Mouse (Mus musculus) left cerebral cortex, adult 2 months (tissue): ENCODE results near the gene Tpm1. TPM values are rescaled to one million over a fixed set of nuclear protein-coding genes. Genes with fewer than 3 reads are reported as not detected.

Source experiments
- DNase-seq, 2 experiments: peaks; one replicate each; pipeline ENCODE4 v3.0.0; 2021 to 2022; ENCODE audit warnings: low spot score in 2 of 2, mixed read lengths in 1 of 2; ENCODE audit errors: extremely low spot score in 1 of 2
- H3K27ac ChIP-seq: fragments of 200-600 bp; 2 replicates; pipeline ENCODE4 v1.8.1; 2022
- H3K4me3 ChIP-seq: fragments of 200-600 bp; 2 replicates; pipeline ENCODE4 v1.8.1; 2022
- CTCF ChIP-seq: fragments of 200-600 bp; IDR thresholded peaks from 2 replicates; pipeline ENCODE4 v1.8.1; 2022; ENCODE audit warnings: antibody characterized with exemption, mild to moderate bottlenecking, moderate library complexity
- intact Hi-C: fragments of 180-260 bp; cut with DNase I; formaldehyde crosslinking; loops from one replicate; pipeline ENCODE4 v1.15.1; 2025
- total RNA-seq, 2 experiments: library from RNA; stranded (reverse); gene quantifications; 2 replicates each; pipeline ENCODE4 v1.2.3; 2021

Gene Tpm1
- total RNA-seq, 2 experiments from 2014 or later: 223 to 236 TPM

DNA sequence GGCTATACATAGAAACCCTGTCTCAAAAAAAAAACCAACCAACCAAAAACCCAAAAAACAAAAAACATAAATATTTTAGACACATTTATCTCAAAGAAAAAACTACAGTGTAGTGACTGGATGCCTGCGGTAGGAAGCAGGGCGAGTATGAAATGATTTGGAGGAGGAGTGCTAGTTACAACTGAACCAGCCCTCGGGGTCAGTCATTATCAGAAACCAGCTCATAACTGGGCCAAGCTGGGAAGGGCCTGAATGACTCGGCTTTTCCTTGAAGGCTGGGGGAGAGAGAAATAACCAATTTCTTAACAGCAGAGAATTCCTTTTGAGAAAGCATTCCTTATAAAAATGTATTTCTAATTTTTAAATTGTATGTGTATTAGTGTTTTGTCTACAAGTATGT, 11.5 kb downstream of the Tpm1 start:
- TF ChIP-seq CTCF: no peak
- Histone ChIP-seq H3K4me3 (no peak overlapping the region), H3K27ac (no peak overlapping the region)
- intact Hi-C loops: no loop called here
- no peak for DNase-seq

- intact Hi-C loops: no loop called here
- H3K27ac ChIP-seq: peak overlapping the region; percentile 60
- DNase-seq: no peak
Measured at GRCm38 (mm10) chr9:67036527-67037118, 12.6 kb downstream of the Tpm1 start.

GRCm38 (mm10) chr9:67035957-67036451, 13.2 kb downstream of the Tpm1 start:
- Histone ChIP-seq H3K27ac (peak overlapping the region; percentile 60), H3K4me3 (no peak overlapping the region)
- intact Hi-C loops: no loop called here
- peak; percentile 41 to 71 for DNase-seq
- no peak for TF ChIP-seq CTCF

More at GRCm38 (mm10) chr9:67036527-67037118, 12.6 kb downstream of the Tpm1 start:
- H3K4me3 ChIP-seq: no peak overlapping the region
- no peak for TF ChIP-seq CTCF

- intact Hi-C loops: no loop called here
- no peak for DNase-seq
- H3K4me3 ChIP-seq: no peak overlapping the region
- TF ChIP-seq CTCF: peak; percentile 29
- no peak overlapping the region; the same call in 1 of the 2 replicates for H3K27ac ChIP-seq
Measured at GRCm38 (mm10) chr9:67034677-67035076, 14.5 kb downstream of the Tpm1 start.

DNA sequence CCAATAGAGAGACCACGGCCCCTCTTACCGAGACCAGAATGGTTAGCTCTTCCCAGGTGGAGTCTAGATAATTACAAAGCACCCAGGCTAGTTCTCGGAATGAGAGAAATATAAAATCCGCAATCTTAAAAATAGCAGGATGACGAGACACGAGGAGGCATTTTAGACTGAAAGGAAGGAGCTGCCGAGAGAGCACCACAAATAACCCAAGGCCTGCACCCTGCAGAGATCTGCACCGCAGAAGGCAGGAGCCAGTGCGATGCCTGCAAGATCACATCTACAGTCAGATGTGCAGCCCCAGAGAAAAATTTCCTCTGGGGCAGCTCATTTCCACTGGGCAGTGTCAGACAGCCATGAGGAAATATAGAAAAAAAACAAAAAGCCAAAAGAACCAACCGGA, 16.2 kb downstream of the Tpm1 start:
- no peak for DNase-seq
- intact Hi-C loops: no loop called here
- no peak overlapping the region for H3K4me3 ChIP-seq
- no peak for TF ChIP-seq CTCF
- peak overlapping the region; percentile 77 for H3K27ac ChIP-seq

- intact Hi-C loops: no loop called here
- peak overlapping the region; percentile 77 for H3K27ac ChIP-seq
Measured at GRCm38 (mm10) chr9:67032611-67033010, 16.6 kb downstream of the Tpm1 start.

DNA sequence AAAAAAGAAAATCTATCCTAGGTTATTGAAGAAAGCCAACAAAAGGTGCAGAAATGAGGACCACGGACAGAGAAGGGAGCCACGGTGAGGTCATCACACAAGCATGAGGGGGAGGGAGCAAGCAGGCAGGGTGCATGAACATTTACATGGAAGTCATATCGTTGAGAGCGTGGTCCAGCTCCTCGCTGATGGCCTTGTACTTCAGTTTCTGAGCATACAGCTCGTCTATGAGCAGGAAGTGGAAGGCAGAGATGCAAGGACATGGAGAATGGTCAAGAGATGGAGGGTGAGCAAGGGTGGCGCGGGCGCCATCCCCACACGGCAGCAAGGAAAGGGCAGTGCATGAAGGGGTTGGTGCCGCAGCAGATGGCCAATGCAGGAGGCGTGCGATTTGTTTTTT, 19.7 kb downstream of the Tpm1 start:
- intact Hi-C loops: no loop called here
- TF ChIP-seq CTCF: no peak
- Histone ChIP-seq H3K4me3 (no peak overlapping the region), H3K27ac (no peak overlapping the region)
- DNase-seq: no peak

More at GRCm38 (mm10) chr9:67032611-67033010, 16.6 kb downstream of the Tpm1 start:
- no peak overlapping the region for H3K4me3 ChIP-seq
- TF ChIP-seq CTCF: no peak
- DNase-seq: no peak

DNA sequence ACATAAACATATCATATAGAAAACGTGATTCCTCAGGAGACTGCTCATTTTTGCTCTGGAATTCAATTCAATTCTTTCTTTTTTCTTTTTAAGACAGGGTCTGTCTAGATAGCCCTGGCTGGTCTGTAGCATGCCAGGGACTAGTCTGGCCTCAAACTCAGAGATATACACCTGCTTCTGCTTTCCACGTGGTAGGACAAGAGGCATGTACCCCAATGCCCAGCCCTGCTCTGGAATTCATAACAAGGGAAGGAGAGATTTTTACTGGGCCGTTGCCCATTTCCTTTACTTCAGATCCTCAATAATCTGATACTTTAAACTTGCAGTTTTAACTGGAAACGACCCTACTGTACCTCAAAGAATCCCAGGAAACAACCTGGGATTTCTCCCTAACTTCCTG, 20.3 kb downstream of the Tpm1 start:
- H3K4me3 ChIP-seq: no peak overlapping the region
- no peak for TF ChIP-seq CTCF
- H3K27ac ChIP-seq: no peak overlapping the region
- intact Hi-C loops: no loop called here
- no peak for DNase-seq

GRCm38 (mm10) chr9:67028133-67028724, 21.0 kb downstream of the Tpm1 start:
- Histone ChIP-seq H3K4me3 (no peak overlapping the region), H3K27ac (no peak overlapping the region)
- DNase-seq: no peak
- no peak for TF ChIP-seq CTCF
- intact Hi-C loops: no loop called here

GRCm38 (mm10) chr9:67026890-67027289, 22.3 kb downstream of the Tpm1 start:
- Histone ChIP-seq H3K4me3 (no peak overlapping the region), H3K27ac (no peak overlapping the region)
- no peak for TF ChIP-seq CTCF
- no peak for DNase-seq
- intact Hi-C loops: no loop called here

GRCm38 (mm10) chr9:67026061-67026460, 23.1 kb downstream of the Tpm1 start:
- TF ChIP-seq CTCF: no peak
- Histone ChIP-seq H3K4me3 (no peak overlapping the region), H3K27ac (no peak overlapping the region)
- intact Hi-C loops: no loop called here
- no peak for DNase-seq

DNA sequence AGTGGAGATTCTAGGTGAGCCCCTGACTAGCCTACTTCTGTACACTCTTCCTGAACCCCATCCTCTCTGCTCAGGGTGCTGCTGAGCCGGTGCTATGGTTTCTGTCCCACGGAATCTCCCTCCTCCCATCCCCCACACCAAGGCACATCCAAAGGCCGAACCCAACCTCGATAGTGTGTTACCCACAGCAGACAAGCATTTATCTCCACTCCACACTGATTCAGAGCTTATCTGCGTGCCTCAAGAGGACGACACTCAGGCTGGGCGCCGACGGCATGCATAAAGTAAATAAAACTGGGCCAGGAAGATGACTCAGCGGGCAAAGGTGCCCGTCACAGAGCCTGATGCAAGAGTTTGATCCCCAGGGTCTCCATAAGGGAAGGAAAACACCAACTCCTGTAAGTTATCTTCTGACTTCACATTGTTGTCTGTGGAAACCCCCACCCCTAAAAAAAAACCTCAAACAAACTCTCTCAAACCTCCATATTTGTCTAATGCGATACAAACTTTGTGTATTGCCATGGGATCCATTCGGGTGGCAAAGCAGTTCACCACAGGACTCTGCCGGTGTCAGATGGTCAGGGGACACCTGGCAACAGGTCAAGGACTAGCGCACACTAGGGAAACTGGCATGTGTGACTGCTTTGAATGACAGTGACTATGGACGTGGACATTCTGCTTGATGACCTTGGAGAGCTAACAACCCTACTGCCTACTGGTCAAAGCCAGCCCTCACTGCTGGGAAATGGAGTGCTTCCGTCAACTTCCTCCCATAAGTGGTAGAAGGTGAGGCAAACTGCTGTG, 24.1 kb downstream of the Tpm1 start:
- TF ChIP-seq CTCF: no peak

More for the DNA sequence above, 24.1 kb downstream of the Tpm1 start:
- intact Hi-C loops: no loop called here
- DNase-seq: no peak
- H3K27ac ChIP-seq: no peak overlapping the region
- no peak overlapping the region for H3K4me3 ChIP-seq
